ENCODE assay signal across 11 mouse cellular contexts in the genomic region with DNA sequence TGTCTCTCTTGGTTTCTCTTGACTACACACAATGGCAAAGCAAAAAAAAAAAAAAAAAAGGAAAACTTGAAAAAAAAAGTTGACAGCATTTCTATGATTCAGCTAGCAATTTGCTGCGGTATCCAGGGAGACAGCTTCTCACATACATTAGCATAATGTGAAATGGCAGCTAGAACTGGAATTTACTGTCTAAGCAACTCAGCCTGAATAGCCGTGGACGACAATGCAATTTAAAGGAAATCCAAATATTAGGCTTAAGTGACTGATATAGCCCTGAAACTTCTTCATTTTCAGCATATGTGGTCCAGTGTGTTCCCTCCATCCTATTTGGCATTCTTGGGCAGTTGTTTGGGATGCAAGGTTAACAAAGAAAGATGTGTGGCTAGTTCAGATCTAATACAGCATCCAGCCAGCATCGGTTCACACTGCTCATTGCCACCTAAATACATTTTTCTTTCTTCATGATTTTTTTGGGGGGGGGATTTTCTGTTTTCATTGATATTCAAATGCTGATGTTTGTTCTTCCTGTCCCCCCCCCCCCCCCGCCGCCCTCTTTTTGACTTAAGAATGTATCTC.
DNase-seq lines count a peak whose midpoint lies in the region; ATAC-seq and TF ChIP-seq lines count a peak whose summit lies in the region.
"Had no signal": no experiment of that assay in that cellular context is flagged by ENCODE, and none has a peak within 500 bp of the region (broad histone marks: within the 10 kb centered on the region; RNA-seq: fewer than 3 reads in every experiment).

No protein-coding gene starts in this region.

- no peak overlapping the region for H3K4me3 ChIP-seq in forebrain, embryonic 16.5 days (replicated peaks; ENCODE audit: low read length)
- no peak overlapping the region for H3K4me3 ChIP-seq in hindbrain, postnatal 0 days (ENCODE audit: low read length)
- H3K4me3 ChIP-seq in neural tube, embryonic 13.5 days: no peak overlapping the region
- H3K4me3 ChIP-seq: heart, embryonic 15.5 days; stomach, embryonic 15.5 days had no signal

- peak; percentile 64 for DNase-seq in brain, adult 2 months (ENCODE audit: low read depth, low spot score)
- peak; percentile 64 for DNase-seq in hindbrain, postnatal 0 days (ENCODE audit: low spot score)
- DNase-seq in layer of hippocampus, postnatal 10 days (ENCODE audit: low spot score in 2 of 2): no peak
- no peak for DNase-seq in liver
- DNase-seq in right cerebral cortex, postnatal 14 days: no peak
- DNase-seq: lung, adult 18-20 months had no signal

- no peaks in the 10 kb centered on the region for H3K36me3 ChIP-seq in forebrain, embryonic 16.5 days (ENCODE audit: control insufficient read depth, insufficient read depth)
- H3K36me3 ChIP-seq in hindbrain, postnatal 0 days (ENCODE audit: insufficient read depth, low read length): no peaks in the 10 kb centered on the region
- H3K36me3 ChIP-seq in neural tube, embryonic 13.5 days: no peaks in the 10 kb centered on the region
- H3K36me3 ChIP-seq: heart, embryonic 15.5 days; stomach, embryonic 15.5 days had no signal

- peak overlapping the region; percentile 62 for H3K27ac ChIP-seq in forebrain, embryonic 16.5 days (ENCODE audit: low read length)
- H3K27ac ChIP-seq in hindbrain, postnatal 0 days: peak overlapping the region; percentile 57; the same call in 1 of the 2 replicates
- H3K27ac ChIP-seq in neural tube, embryonic 13.5 days (replicated peaks): peak overlapping the region; percentile 86
- H3K27ac ChIP-seq: heart, embryonic 15.5 days; stomach, embryonic 15.5 days had no signal

- H3K9me3 ChIP-seq in forebrain, embryonic 16.5 days (ENCODE audit: control insufficient read depth, low read length): no peaks in the 10 kb centered on the region
- H3K9me3 ChIP-seq in hindbrain, postnatal 0 days (ENCODE audit: low read length): no peaks in the 10 kb centered on the region
- no peaks in the 10 kb centered on the region for H3K9me3 ChIP-seq in neural tube, embryonic 13.5 days
- H3K9me3 ChIP-seq: heart, embryonic 15.5 days; stomach, embryonic 15.5 days had no signal

- H3K4me2 ChIP-seq in forebrain, embryonic 16.5 days (ENCODE audit: low read length): 0 out of 2 replicates have a peak overlapping the region, but pooled peaks have one; percentile 3
- no peak overlapping the region for H3K4me2 ChIP-seq in hindbrain, postnatal 0 days (ENCODE audit: low read depth, low read length)
- H3K4me2 ChIP-seq in neural tube, embryonic 13.5 days: no peak overlapping the region
- H3K4me2 ChIP-seq: heart, embryonic 15.5 days; stomach, embryonic 15.5 days had no signal

- H3K27me3 ChIP-seq in forebrain, embryonic 16.5 days (replicated peaks; ENCODE audit: control insufficient read depth, insufficient read depth, low read length): no peaks in the 10 kb centered on the region
- no peaks in the 10 kb centered on the region for H3K27me3 ChIP-seq in hindbrain, postnatal 0 days (ENCODE audit: insufficient read depth, low read length)
- no peaks in the 10 kb centered on the region for H3K27me3 ChIP-seq in neural tube, embryonic 13.5 days
- H3K27me3 ChIP-seq: heart, embryonic 15.5 days; stomach, embryonic 15.5 days had no signal

- H3K9ac ChIP-seq in forebrain, embryonic 16.5 days (replicated peaks; ENCODE audit: low read depth, low read length): no peak overlapping the region
- H3K9ac ChIP-seq in hindbrain, postnatal 0 days (replicated peaks; ENCODE audit: low read length): no peak overlapping the region
- peak overlapping the region; percentile 53; the same call in 1 of the 2 replicates for H3K9ac ChIP-seq in neural tube, embryonic 13.5 days
- H3K9ac ChIP-seq: heart, embryonic 15.5 days; stomach, embryonic 15.5 days had no signal

- peaks cover 23% of the 10 kb centered on the region for H3K4me1 ChIP-seq in forebrain, embryonic 16.5 days (replicated peaks; ENCODE audit: control insufficient read depth, insufficient read depth, low read length)
- peaks cover 5% of the 10 kb centered on the region; the same call in 1 of the 2 replicates for H3K4me1 ChIP-seq in hindbrain, postnatal 0 days (ENCODE audit: insufficient read depth, low read length)
- peaks cover 17% of the 10 kb centered on the region for H3K4me1 ChIP-seq in neural tube, embryonic 13.5 days (replicated peaks)
- H3K4me1 ChIP-seq: heart, embryonic 15.5 days; stomach, embryonic 15.5 days had no signal

- 31% methylated on average over 4 of the region's 6 CpGs for WGBS in forebrain, embryonic 16.5 days
- WGBS in hindbrain, postnatal 0 days: 16% methylated on average over 4 of the region's 6 CpGs
- 54% methylated on average over 6 of the region's 6 CpGs for WGBS in neural tube, embryonic 13.5 days

- no peak for TF ChIP-seq CTCF in hindbrain, postnatal 0 days (IDR thresholded peaks at IDR 0.05; ENCODE audit: low read depth)

- peak; percentile 82 for ATAC-seq in forebrain, embryonic 16.5 days
- ATAC-seq in hindbrain, postnatal 0 days: peak; percentile 72
- peak; percentile 73; the same call in 1 of the 2 replicates for ATAC-seq in neural tube, embryonic 13.5 days (ENCODE audit: low read depth)
- ATAC-seq: CD4-positive, CD25-positive, alpha-beta regulatory T cell, adult 4 months had no signal

Comparison
In these comparisons a context has a peak if more than half of its experiments do, and no peak if none do; other contexts are left out.
1. DNase-seq: peak in brain, adult 2 months (single experiment) and hindbrain, postnatal 0 days (single experiment); none in layer of hippocampus, postnatal 10 days (0 of 2), liver (single experiment) and right cerebral cortex, postnatal 14 days (single experiment).
2. Peak in every context shown above with its lines, with median percentiles within 50 percentile points of each other: ATAC-seq and H3K27ac ChIP-seq.